Comparison of ENCODE assay signal across 26 mouse cellular contexts in genomic region chr1:64757766-64758165, GRCm38 (mm10). TPM values are rescaled to one million over a fixed set of nuclear protein-coding genes. Genes with fewer than 3 reads are reported as not detected.
A peak's percentile ranks its signal among the peaks of the same experiment; 100 is the strongest.
DNase-seq lines count a peak whose midpoint lies in the region; ATAC-seq and TF ChIP-seq lines count a peak whose summit lies in the region.
"Had no signal": no experiment of that assay in that cellular context is flagged by ENCODE, and none has a peak within 500 bp of the region (broad histone marks: within the 10 kb centered on the region; RNA-seq: fewer than 3 reads in every experiment).

No protein-coding gene starts in this region.

- DNase-seq in gastrocnemius, adult 2 months, result peak; percentile 30
- no peak for DNase-seq in gastrocnemius, adult 18-20 months (ENCODE audit: low spot score)
- no peak for DNase-seq in lung, postnatal 4 days
- peak; percentile 32 to 50 for DNase-seq in heart, postnatal 10 days
- DNase-seq in thymus, postnatal 36 days, result no peak
- DNase-seq in frontal cortex, adult 2 months (ENCODE audit: extremely low spot score in 1 of 2, low spot score in 1 of 2), result no peak
- DNase-seq: adrenal gland, adult 8-10 months; forebrain, postnatal 0 days; midbrain, embryonic 14.5 days; retina, postnatal 1 day; right cerebral cortex, postnatal 14 days; thymus, adult 18-20 months; thymus, postnatal 25 days had no signal

- no peaks in the 10 kb centered on the region for H3K9me3 ChIP-seq in lung, embryonic 15.5 days
- H3K9me3 ChIP-seq in stomach, embryonic 16.5 days (replicated peaks; ENCODE audit: control insufficient read depth, low read length), result no peaks in the 10 kb centered on the region
- H3K9me3 ChIP-seq: forebrain, embryonic 12.5 days; liver, embryonic 12.5 days; neural tube, embryonic 15.5 days; stomach, embryonic 15.5 days had no signal

- no peak overlapping the region for H3K4me3 ChIP-seq in gastrocnemius, adult 2 months
- H3K4me3 ChIP-seq in lung, embryonic 15.5 days, result no peak overlapping the region
- H3K4me3 ChIP-seq in stomach, embryonic 16.5 days (replicated peaks; ENCODE audit: low read length), result no peak overlapping the region
- H3K4me3 ChIP-seq: erythroblast, embryonic 14.5 days; forebrain, embryonic 12.5 days; heart, adult 2 months; layer of hippocampus, adult 2 months; liver, embryonic 12.5 days; neural tube, embryonic 15.5 days; stomach, embryonic 15.5 days had no signal

- H3K36me3 ChIP-seq in lung, embryonic 15.5 days, result no peaks in the 10 kb centered on the region
- no peaks in the 10 kb centered on the region for H3K36me3 ChIP-seq in stomach, embryonic 16.5 days (ENCODE audit: control insufficient read depth, insufficient read depth, low read length)
- H3K36me3 ChIP-seq: forebrain, embryonic 12.5 days; liver, embryonic 12.5 days; neural tube, embryonic 15.5 days; stomach, embryonic 15.5 days had no signal

- H3K4me1 ChIP-seq in lung, embryonic 15.5 days, result peaks cover 26% of the 10 kb centered on the region
- peaks cover 14% of the 10 kb centered on the region; the same call in 1 of the 2 replicates for H3K4me1 ChIP-seq in stomach, embryonic 16.5 days (ENCODE audit: control insufficient read depth, insufficient read depth, low read length)
- H3K4me1 ChIP-seq: forebrain, embryonic 12.5 days; neural tube, embryonic 15.5 days; stomach, embryonic 15.5 days had no signal

- no peak for TF ChIP-seq CTCF in gastrocnemius, adult 2 months (IDR thresholded peaks at IDR 0.05)

- H3K27ac ChIP-seq in gastrocnemius, adult 2 months, result peak overlapping the region; percentile 8; the same call in 1 of the 2 replicates
- peak overlapping the region; percentile 66; the same call in 1 of the 2 replicates for H3K27ac ChIP-seq in lung, embryonic 15.5 days
- H3K27ac ChIP-seq in stomach, embryonic 16.5 days (ENCODE audit: low read length), result peak overlapping the region; percentile 46; the same call in 1 of the 2 replicates
- H3K27ac ChIP-seq: forebrain, embryonic 12.5 days; heart, adult 2 months; hindbrain, embryonic 14.5 days; layer of hippocampus, adult 2 months; liver, embryonic 12.5 days; neural tube, embryonic 15.5 days; stomach, embryonic 15.5 days had no signal

- no peaks in the 10 kb centered on the region for H3K27me3 ChIP-seq in lung, embryonic 15.5 days
- H3K27me3 ChIP-seq in stomach, embryonic 16.5 days (ENCODE audit: control insufficient read depth, insufficient read depth, low read length), result no peaks in the 10 kb centered on the region
- H3K27me3 ChIP-seq: forebrain, embryonic 12.5 days; liver, embryonic 12.5 days; neural tube, embryonic 15.5 days; stomach, embryonic 15.5 days had no signal

- no peak overlapping the region for H3K9ac ChIP-seq in lung, embryonic 15.5 days
- no peak overlapping the region for H3K9ac ChIP-seq in stomach, embryonic 16.5 days (ENCODE audit: low read length)
- H3K9ac ChIP-seq: forebrain, embryonic 12.5 days; forebrain, postnatal 0 days; hindbrain, embryonic 14.5 days; liver, embryonic 12.5 days; liver, postnatal 0 days; neural tube, embryonic 15.5 days; stomach, embryonic 15.5 days had no signal

- no peak for ATAC-seq in lung, embryonic 15.5 days (ENCODE audit: borderline replicate concordance, extremely low read depth, low FRiP score, low TSS enrichment)
- no peak for ATAC-seq in stomach, embryonic 16.5 days (ENCODE audit: insufficient read depth, low FRiP score)
- ATAC-seq: activated CD4-positive, CD25-positive, alpha-beta regulatory T cell, adult 4 months; intestine, postnatal 0 days; liver, embryonic 12.5 days; liver, postnatal 0 days had no signal

- WGBS in lung, embryonic 15.5 days, result 73% methylated on average over 5 of the region's 5 CpGs
- 75% methylated on average over 5 of the region's 5 CpGs for WGBS in stomach, embryonic 16.5 days

- intact Hi-C loops in gastrocnemius, adult 2 months (cut with DNase I), result no loop called here
- intact Hi-C loops in heart, postnatal 10 days (cut with DNase I), result no loop called here

- no peak overlapping the region for H3K4me2 ChIP-seq in lung, embryonic 15.5 days
- H3K4me2 ChIP-seq in stomach, embryonic 16.5 days (ENCODE audit: low read depth, low read length), result no peak overlapping the region
- H3K4me2 ChIP-seq: forebrain, embryonic 12.5 days; hindbrain, embryonic 14.5 days; liver, embryonic 12.5 days; neural tube, embryonic 15.5 days; stomach, embryonic 15.5 days had no signal

RNA-seq across cellular contexts. Expression of gene Fzd5, which starts 20.2 kb away (rescaled TPM):
- total RNA-seq in gastrocnemius, adult 2 months (2021), result 1 to 10 TPM; 1.2 to 2.3 TPM
- total RNA-seq in gastrocnemius, adult 18-20 months (2021), result 1 to 10 TPM; 1.8 to 2.2 TPM
- polyA plus RNA-seq in lung, embryonic 15.5 days (2015; fragmentation: Nextera tagmentation; extraction: Ambion mirVana), result 3.0 and 3.1 TPM in 2 replicates
- 1 to 10 TPM; 6.4 to 7.9 TPM for total RNA-seq in heart, postnatal 10 days (2021)
- 5.5 and 5.7 TPM in 2 replicates for polyA plus RNA-seq in stomach, embryonic 16.5 days (2015; fragmentation: Nextera tagmentation; extraction: Ambion mirVana)
- 0.97 and 1.3 TPM in 2 replicates for polyA plus RNA-seq in frontal cortex, adult 2 months (2012; rRNA removed)

Comparison
In these comparisons a context has a peak if more than half of its experiments do, and no peak if none do; other contexts are left out.
1. DNase-seq: peak in gastrocnemius, adult 2 months (single experiment) and heart, postnatal 10 days (2 of 2); none in gastrocnemius, adult 18-20 months (single experiment), lung, postnatal 4 days (0 of 2), thymus, postnatal 36 days (0 of 2) and frontal cortex, adult 2 months (0 of 2).
2. H3K27ac ChIP-seq: peak in every context shown above with its lines; median percentile 66 in lung, embryonic 15.5 days; 46 in stomach, embryonic 16.5 days; 8 in gastrocnemius, adult 2 months.